Mouse (Mus musculus) kidney, postnatal 0 days (tissue): ENCODE results near the gene Ttc39b. TPM values are rescaled to one million over a fixed set of nuclear protein-coding genes. Genes with fewer than 3 reads are reported as not detected.
A peak's percentile ranks its signal among the peaks of the same experiment; 100 is the strongest.

ENCODE experiments used
- ATAC-seq: fragments of 200-750 bp; cut with Nextera tagmentation; replicated peaks from 2 replicates; pipeline ENCODE4 v1.8.0; 2017; ENCODE audit warnings: low read depth, moderate number of reproducible peaks, moderate TSS enrichment, moderate library complexity; ENCODE audit not compliant: low FRiP score
- DNase-seq: peaks from one replicate; pipeline ENCODE4 v3.0.0-alpha.2; 2016; ENCODE audit warnings: low spot score
- H3K27ac ChIP-seq: fragments of 300-500 bp; sonication (generic); 2 replicates; pipeline ENCODE4 v1.5.1; 2014; ENCODE audit warnings: mild to moderate bottlenecking
- H3K27me3 ChIP-seq: fragments of 300-500 bp; sonication (generic); 2 replicates; pipeline ENCODE4 v1.6.1; 2014; ENCODE audit warnings: low read length, mixed read lengths; ENCODE audit not compliant: insufficient read depth
- H3K36me3 ChIP-seq: fragments of 300-500 bp; sonication (generic); 2 replicates; pipeline ENCODE4 v1.6.1; 2014; ENCODE audit warnings: low read length, mixed read lengths; ENCODE audit not compliant: insufficient read depth
- H3K4me1 ChIP-seq: fragments of 300-500 bp; sonication (generic); replicated peaks from 2 replicates; pipeline ENCODE4 v1.6.1; 2014; ENCODE audit warnings: antibody characterized with exemption, low read length, mixed read lengths; ENCODE audit not compliant: insufficient read depth
- H3K4me2 ChIP-seq: fragments of 300-500 bp; sonication (generic); 2 replicates; pipeline ENCODE4 v1.6.1; 2014; ENCODE audit warnings: mild to moderate bottlenecking, low read length, moderate library complexity, mixed read lengths
- H3K4me3 ChIP-seq: fragments of 300-500 bp; sonication (generic); replicated peaks from 2 replicates; pipeline ENCODE4 v1.5.1; 2014; ENCODE audit warnings: low read depth, low read length
- H3K9ac ChIP-seq: fragments of 300-500 bp; sonication (generic); 2 replicates; pipeline ENCODE4 v1.6.1; 2014; ENCODE audit warnings: low read depth, low read length
- H3K9me3 ChIP-seq: fragments of 300-500 bp; sonication (generic); replicated peaks from 2 replicates; pipeline ENCODE4 v1.6.1; 2016; ENCODE audit warnings: low read length, inconsistent platforms, mixed read lengths
- CTCF ChIP-seq: IDR thresholded peaks from 2 replicates; pipeline ENCODE4 v1.5.1; 2016; ENCODE audit warnings: antibody characterized with exemption, low read depth, mild to moderate bottlenecking, moderate library complexity
- WGBS: fragments of 180-500 bp; shearing (Covaris S2); extraction: QIAGEN DNeasy Blood & Tissue Kit; methylation state at CpG from one replicate; pipeline ENCODE4 v1.1.7; 2014; 5-methylcytosine and 5-hydroxymethylcytosine counted together
- polyA plus RNA-seq: library from polyadenylated mRNA; unstranded; fragments of >200 nt; fragmentation: Nextera tagmentation; extraction: Ambion mirVana; gene quantifications from 2 replicates; pipeline ENCODE4 v1.2.1, GENCODE M21; 2015

Ttc39b gene
- polyA plus RNA-seq, 1 experiment from 2014 or later: 3.8 TPM

GRCm38 (mm10) chr4:83307686-83308469 is 16.2 kb downstream of the Ttc39b start:
- ATAC-seq: 0 out of 2 replicates have a peak, but pooled peaks have one; percentile 34
- H3K9ac ChIP-seq: no peak overlapping the region
- WGBS: 40% methylated on average over 12 of the region's 12 CpGs
- TF ChIP-seq CTCF: no peak
- H3K4me3 ChIP-seq: no peak overlapping the region
- no peaks in the 10 kb centered on the region for H3K9me3 ChIP-seq
- DNase-seq: peak; percentile 55
- H3K4me2 ChIP-seq: 0 out of 2 replicates have a peak overlapping the region, but pooled peaks have one; percentile 2
- H3K27me3 ChIP-seq: no peaks in the 10 kb centered on the region
- H3K4me1 ChIP-seq: peaks cover 13% of the 10 kb centered on the region; the same call in 1 of the 2 replicates
- H3K27ac ChIP-seq: peak overlapping the region; percentile 3; the same call in 1 of the 2 replicates
- no peaks in the 10 kb centered on the region for H3K36me3 ChIP-seq

- Histone ChIP-seq H3K9me3 (no peaks in the 10 kb centered on the region), H3K4me2 (no peak overlapping the region), H3K27me3 (no peaks in the 10 kb centered on the region), H3K4me3 (no peak overlapping the region), H3K36me3 (no peaks in the 10 kb centered on the region), H3K4me1 (peaks cover 15% of the 10 kb centered on the region; the same call in 1 of the 2 replicates), H3K9ac (no peak overlapping the region), H3K27ac (no peak overlapping the region)
- ATAC-seq (no peak), DNase-seq (no peak)
- TF ChIP-seq CTCF: no peak
- 86% methylated on average over 7 of the region's 7 CpGs for whole genome bisulfite sequencing
Measured at GRCm38 (mm10) chr4:83306879-83307278, 17.2 kb downstream of the Ttc39b start.

GRCm38 (mm10) chr4:83305099-83305498 is 19.0 kb downstream of the Ttc39b start:
- no peak for TF ChIP-seq CTCF
- H3K9me3 ChIP-seq: no peaks in the 10 kb centered on the region
- no peak overlapping the region for H3K4me2 ChIP-seq
- peaks cover 15% of the 10 kb centered on the region; the same call in 1 of the 2 replicates for H3K4me1 ChIP-seq
- no peaks in the 10 kb centered on the region for H3K36me3 ChIP-seq
- no peak overlapping the region for H3K27ac ChIP-seq
- H3K9ac ChIP-seq: no peak overlapping the region
- H3K4me3 ChIP-seq: no peak overlapping the region
- ATAC-seq (no peak), DNase-seq (no peak)
- 92% methylated on average over 2 of the region's 2 CpGs for WGBS
- H3K27me3 ChIP-seq: no peaks in the 10 kb centered on the region

GRCm38 (mm10) chr4:83302887-83303827 is 20.9 kb downstream of the Ttc39b start:
- TF ChIP-seq CTCF: peak; percentile 89
- DNase-seq (peak; percentile 97), ATAC-seq (no peak; the same call in 1 of the 2 replicates)
- Histone ChIP-seq H3K4me1 (peaks cover 11% of the 10 kb centered on the region; the same call in 1 of the 2 replicates), H3K27ac (no peak overlapping the region), H3K27me3 (no peaks in the 10 kb centered on the region), H3K9ac (no peak overlapping the region), H3K4me2 (peak overlapping the region; percentile 23; the same call in 1 of the 2 replicates), H3K9me3 (no peaks in the 10 kb centered on the region), H3K36me3 (no peaks in the 10 kb centered on the region), H3K4me3 (no peak overlapping the region)
- WGBS: 32% methylated on average over 13 of the region's 13 CpGs

GRCm38 (mm10) chr4:83302123-83302737 is 21.8 kb downstream of the Ttc39b start:
- no peaks in the 10 kb centered on the region for H3K9me3 ChIP-seq
- no peak overlapping the region for H3K9ac ChIP-seq
- ATAC-seq (no peak), DNase-seq (no peak)
- no peaks in the 10 kb centered on the region for H3K27me3 ChIP-seq
- TF ChIP-seq CTCF: no peak
- peaks cover 6% of the 10 kb centered on the region; the same call in 1 of the 2 replicates for H3K4me1 ChIP-seq
- no peaks in the 10 kb centered on the region for H3K36me3 ChIP-seq
- 91% methylated on average over 16 of the region's 16 CpGs for WGBS
- H3K4me3 ChIP-seq: no peak overlapping the region
- no peak overlapping the region for H3K4me2 ChIP-seq
- no peak overlapping the region for H3K27ac ChIP-seq

GRCm38 (mm10) chr4:83301713-83302112 is 22.3 kb downstream of the Ttc39b start:
- no peak for TF ChIP-seq CTCF
- H3K4me3 ChIP-seq: no peak overlapping the region

More at GRCm38 (mm10) chr4:83301713-83302112, 22.3 kb downstream of the Ttc39b start:
- ATAC-seq (no peak), DNase-seq (no peak)
- no peaks in the 10 kb centered on the region for H3K9me3 ChIP-seq
- peaks cover 6% of the 10 kb centered on the region; the same call in 1 of the 2 replicates for H3K4me1 ChIP-seq
- no peaks in the 10 kb centered on the region for H3K36me3 ChIP-seq
- H3K27ac ChIP-seq: no peak overlapping the region
- WGBS: 94% methylated on average over 1 of the region's 1 CpGs
- no peaks in the 10 kb centered on the region for H3K27me3 ChIP-seq
- no peak overlapping the region for H3K4me2 ChIP-seq
- no peak overlapping the region for H3K9ac ChIP-seq
